Mouse (Mus musculus) ES-Bruce4 (cell line): ENCODE results near the gene Vapa. TPM values are rescaled to one million over a fixed set of nuclear protein-coding genes. Genes with fewer than 3 reads are reported as not detected.

Experiments
- H3K27ac ChIP-seq: 2 replicates; pipeline ENCODE4 v1.5.1; 2012; ENCODE audit warnings: low read length, inconsistent platforms; ENCODE audit not compliant: insufficient read depth
- H3K27me3 ChIP-seq: 2 replicates; pipeline ENCODE4 v1.6.1; 2012; ENCODE audit warnings: mild to moderate bottlenecking, low read length, inconsistent platforms; ENCODE audit not compliant: control insufficient read depth, poor library complexity, insufficient read depth, severe bottlenecking
- H3K36me3 ChIP-seq: 2 replicates; pipeline ENCODE4 v1.6.1; 2012; ENCODE audit warnings: inconsistent platforms, mild to moderate bottlenecking, low read length, moderate library complexity; ENCODE audit not compliant: control insufficient read depth, poor library complexity, insufficient read depth, severe bottlenecking
- H3K4me1 ChIP-seq: one replicate; pipeline ENCODE4 v1.8.1; 2011; ENCODE audit warnings: low read length; ENCODE audit not compliant: control insufficient read depth, insufficient read depth
- H3K4me3 ChIP-seq: 2 replicates; pipeline ENCODE4 v1.5.1; 2011; ENCODE audit warnings: low read depth, mild to moderate bottlenecking, low read length
- H3K9ac ChIP-seq: 2 replicates; pipeline ENCODE4 v1.6.1; 2012; ENCODE audit warnings: low read depth, mild to moderate bottlenecking, inconsistent platforms; ENCODE audit not compliant: poor library complexity, severe bottlenecking
- H3K9me3 ChIP-seq: replicated peaks from 2 replicates; pipeline ENCODE4 v1.6.1; 2012; ENCODE audit warnings: mild to moderate bottlenecking, low read length, inconsistent platforms; ENCODE audit not compliant: control insufficient read depth, poor library complexity, insufficient read depth, severe bottlenecking
- CTCF ChIP-seq: IDR thresholded peaks from one replicate; pipeline ENCODE4 v1.8.1; 2011; ENCODE audit warnings: low read depth, low read length
- EP300 ChIP-seq: IDR thresholded peaks from 2 replicates; pipeline ENCODE4 v1.6.1; 2011; ENCODE audit warnings: low read depth, low read length; ENCODE audit not compliant: insufficient read depth
- POLR2A ChIP-seq: IDR thresholded peaks from one replicate; pipeline ENCODE4 v1.8.1; 2011; ENCODE audit warnings: low read length; ENCODE audit not compliant: insufficient read depth
- polyA plus RNA-seq: library from polyadenylated mRNA; stranded (reverse); fragments of >200 nt; gene quantifications from 2 replicates; pipeline ENCODE4 v1.2.4, GENCODE M21; 2011; ENCODE audit warnings: low read depth; ENCODE audit not compliant: missing spikeins, insufficient read depth, insufficient read length

The Vapa gene
- polyA plus RNA-seq, 1 experiment, result 311 TPM

DNA sequence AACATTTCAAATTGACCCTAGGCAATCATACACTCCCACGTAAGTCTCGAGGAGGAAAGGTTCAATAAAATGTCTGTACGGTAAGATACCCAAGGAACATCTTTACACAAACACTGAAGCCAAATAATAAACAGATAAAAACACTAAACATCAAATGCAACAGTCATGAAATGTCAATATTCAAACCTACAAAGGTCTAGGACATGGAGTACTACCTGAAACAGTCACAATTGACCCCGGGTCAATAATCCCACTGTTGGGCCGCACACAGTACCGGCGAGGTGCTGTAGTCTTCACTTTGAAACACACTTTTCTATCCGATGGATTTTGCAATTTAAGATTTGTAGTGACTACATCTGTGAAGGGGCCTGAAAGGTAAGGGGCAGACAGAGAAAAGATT is 18.7 kb downstream of the Vapa start:
- Histone ChIP-seq H3K4me3 (no peak overlapping the region), H3K9me3 (no peaks in the 10 kb centered on the region), H3K36me3 (peaks cover 18% of the 10 kb centered on the region), H3K27me3 (no peaks in the 10 kb centered on the region), H3K27ac (no peak overlapping the region), H3K4me1 (no peaks in the 10 kb centered on the region), H3K9ac (no peak overlapping the region)
- no peak for TF ChIP-seq POLR2A
- TF ChIP-seq CTCF, result no peak
- TF ChIP-seq EP300, result no peak

DNA sequence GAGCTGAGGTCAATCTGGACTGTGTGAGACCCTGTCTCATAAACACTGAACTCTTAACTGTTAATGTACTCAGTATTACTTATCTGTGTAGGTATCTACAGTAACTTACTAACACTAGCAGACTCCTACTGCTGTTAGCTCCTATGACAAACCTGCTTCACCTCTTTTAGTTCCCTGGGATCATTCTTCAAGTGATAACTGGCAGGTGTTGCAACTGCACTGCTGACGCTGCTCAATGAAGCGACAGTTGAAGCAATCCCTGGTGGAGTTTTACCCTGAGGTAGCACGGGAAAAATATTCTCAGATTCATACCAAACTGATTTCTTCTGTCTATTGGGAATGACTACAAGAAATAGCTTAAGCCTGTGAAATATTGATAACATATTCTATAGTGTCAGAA is 26.5 kb downstream of the Vapa start:
- Histone ChIP-seq H3K9ac (no peak overlapping the region), H3K4me3 (no peak overlapping the region), H3K27me3 (no peaks in the 10 kb centered on the region), H3K9me3 (no peaks in the 10 kb centered on the region), H3K4me1 (no peaks in the 10 kb centered on the region), H3K36me3 (peaks cover 19% of the 10 kb centered on the region), H3K27ac (no peak overlapping the region)
- TF ChIP-seq EP300 (no peak), POLR2A (no peak), CTCF (no peak)

DNA sequence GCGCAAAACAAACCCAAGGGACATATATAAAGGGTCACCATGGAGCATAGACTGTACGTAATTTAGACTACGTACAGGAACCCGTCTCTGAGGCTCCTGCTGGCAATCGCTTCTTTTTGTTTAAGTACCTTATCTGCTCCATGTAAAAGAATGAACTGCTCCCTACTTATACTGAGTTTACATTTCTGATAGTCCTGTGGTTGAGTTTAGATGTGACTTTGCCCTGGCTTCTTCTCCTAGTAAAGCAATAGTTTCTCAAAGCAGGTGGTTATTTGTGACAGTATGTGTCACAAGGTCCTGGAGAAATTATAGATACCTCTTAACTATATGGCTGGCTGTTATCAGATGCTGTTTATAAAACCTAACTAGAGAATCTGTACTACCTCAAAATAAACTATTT is 31.9 kb downstream of the Vapa start:
- Histone ChIP-seq H3K27ac (no peak overlapping the region), H3K4me1 (no peaks in the 10 kb centered on the region), H3K9me3 (no peaks in the 10 kb centered on the region), H3K9ac (no peak overlapping the region), H3K36me3 (peaks cover 22% of the 10 kb centered on the region), H3K4me3 (no peak overlapping the region), H3K27me3 (no peaks in the 10 kb centered on the region)
- TF ChIP-seq EP300, result no peak
- TF ChIP-seq CTCF, result no peak
- TF ChIP-seq POLR2A, result no peak

DNA sequence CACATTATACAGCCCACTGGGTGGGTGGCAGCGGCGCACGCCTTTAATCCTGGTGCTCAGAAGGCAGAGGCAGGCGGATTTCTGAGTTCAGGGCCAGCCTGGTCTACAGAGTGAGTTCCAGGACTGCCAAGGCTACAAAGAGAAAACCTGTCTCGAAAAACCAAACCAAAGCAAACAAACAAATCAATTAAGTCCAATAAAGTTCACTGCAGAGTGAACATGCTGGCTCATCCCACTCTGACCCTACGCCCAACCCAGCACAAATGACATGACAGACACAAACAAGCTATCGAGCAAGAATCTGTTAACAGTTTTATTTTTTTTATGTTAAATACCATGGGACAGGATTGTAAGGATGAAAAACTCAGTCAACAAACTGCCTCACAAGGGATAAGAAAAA is 33.6 kb downstream of the Vapa start:
- Histone ChIP-seq H3K4me1 (no peaks in the 10 kb centered on the region), H3K9me3 (no peaks in the 10 kb centered on the region), H3K9ac (no peak overlapping the region), H3K27ac (no peak overlapping the region), H3K4me3 (no peak overlapping the region), H3K36me3 (peaks cover 22% of the 10 kb centered on the region), H3K27me3 (no peaks in the 10 kb centered on the region)
- TF ChIP-seq EP300 (no peak), CTCF (no peak), POLR2A (no peak)

DNA sequence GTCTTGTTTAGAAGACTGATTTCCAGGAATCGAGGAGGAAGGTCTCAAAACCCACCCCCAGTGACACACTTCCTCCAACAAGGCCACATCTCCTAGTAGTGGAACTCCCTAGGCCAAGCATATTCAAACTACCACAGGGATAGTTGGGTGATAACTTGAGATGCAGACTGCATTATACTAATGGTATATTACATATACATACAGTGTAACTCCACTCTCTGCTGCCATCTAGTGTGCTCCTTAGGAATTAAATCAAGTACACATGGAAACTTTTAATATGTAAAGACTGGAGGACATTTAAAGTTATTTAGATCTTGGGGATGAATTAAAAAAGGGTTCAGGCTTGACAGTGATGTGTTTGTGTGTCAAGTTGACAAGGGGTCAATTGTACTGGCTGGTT is 38.0 kb downstream of the Vapa start:
- no peaks in the 10 kb centered on the region for H3K9me3 ChIP-seq
- H3K27ac ChIP-seq, result no peak overlapping the region
- H3K4me1 ChIP-seq, result no peaks in the 10 kb centered on the region
- peaks cover 6% of the 10 kb centered on the region for H3K36me3 ChIP-seq
- H3K9ac ChIP-seq, result no peak overlapping the region
- no peaks in the 10 kb centered on the region for H3K27me3 ChIP-seq
- H3K4me3 ChIP-seq, result no peak overlapping the region
- no peak for TF ChIP-seq POLR2A
- no peak for TF ChIP-seq CTCF
- no peak for TF ChIP-seq EP300

DNA sequence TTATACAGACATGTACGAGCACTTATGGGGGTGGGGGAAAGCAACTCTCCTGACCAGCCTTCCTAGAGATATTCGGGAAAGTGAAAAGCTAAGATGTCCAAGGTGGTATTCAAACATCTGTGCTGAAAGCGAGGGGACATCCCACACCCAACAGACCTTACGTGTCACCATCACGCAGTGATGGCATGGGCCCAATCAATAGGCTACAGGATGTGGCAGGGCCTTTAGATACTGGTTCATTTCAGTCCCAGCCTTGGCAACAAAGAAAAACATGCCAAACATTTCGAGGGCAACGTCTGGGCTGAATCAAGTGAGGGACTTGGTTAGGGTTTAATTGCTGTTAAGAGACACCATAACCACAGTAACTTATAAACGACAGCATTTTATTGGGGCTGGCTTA is 38.5 kb downstream of the Vapa start:
- H3K9me3 ChIP-seq, result no peaks in the 10 kb centered on the region
- no peaks in the 10 kb centered on the region for H3K27me3 ChIP-seq
- H3K4me3 ChIP-seq, result no peak overlapping the region
- H3K36me3 ChIP-seq, result peaks cover 5% of the 10 kb centered on the region; the same call in 1 of the 2 replicates
- H3K27ac ChIP-seq, result no peak overlapping the region
- H3K9ac ChIP-seq, result no peak overlapping the region
- TF ChIP-seq EP300 (no peak), POLR2A (no peak), CTCF (no peak)
- H3K4me1 ChIP-seq, result no peaks in the 10 kb centered on the region
